Mouse (Mus musculus) bone marrow macrophage, adult 2 months (primary cell): ENCODE results near the gene Haus7.

Experiments
- CTCF ChIP-seq: IDR thresholded peaks from 2 replicates; pipeline ENCODE4 v1.5.1; 2012; ENCODE audit warnings: low read depth, mild to moderate bottlenecking, low read length, moderate library complexity
- POLR2A ChIP-seq: IDR thresholded peaks from 2 replicates; pipeline ENCODE4 v1.6.1; 2012; ENCODE audit warnings: mild to moderate bottlenecking, low read depth, low read length, borderline replicate concordance

GRCm38 (mm10) chrX:73475658-73476256 lies 16.9 kb upstream of the Haus7 start:
- no peak for TF ChIP-seq CTCF
- no peak for TF ChIP-seq POLR2A
